Mouse (Mus musculus) heart, postnatal 14 days (tissue): ENCODE results near the gene Lamp1. TPM values are rescaled to one million over a fixed set of nuclear protein-coding genes. Genes with fewer than 3 reads are reported as not detected.

Experiments
- DNase-seq, 2 experiments: peaks; one replicate each; pipeline ENCODE4 v3.0.0; 2021 to 2022
- intact Hi-C: fragments of 180-260 bp; cut with DNase I; formaldehyde crosslinking; loops from one replicate; pipeline ENCODE4 v1.15.1; 2025
- long read RNA-seq, 2 experiments: library from polyadenylated mRNA; stranded (forward); transcript quantifications; one replicate each; pipeline ENCODE4 v2.0.0; 2021
- total RNA-seq, 2 experiments: library from RNA; stranded (reverse); gene quantifications; 2 replicates each; pipeline ENCODE4 v1.2.3; 2021

Lamp1 gene
- 100 to 1,000 TPM; 328 to 332 TPM for total RNA-seq
- long read RNA-seq, experiment 1, transcript Lamp1-201 (9 exons, 2,229 nt): major isoform, 647 of 738 reads
- long read RNA-seq, experiment 1, partial matches to known transcripts: 24 of 738 reads
- long read RNA-seq, experiment 1, other reads (novel, unspliced or antisense): 67 of 738 reads
- long read RNA-seq, experiment 2, transcript Lamp1-201 (9 exons, 2,229 nt): major isoform, 601 of 665 reads
- long read RNA-seq, experiment 2, partial matches to known transcripts: 27 of 665 reads
- long read RNA-seq, experiment 2, other reads (novel, unspliced or antisense): 37 of 665 reads

- DNase-seq: peak; percentile 99 to 100
- intact Hi-C loops: no loop called here
Observed at GRCm38 (mm10) chr8:13158718-13159376, at the start of gene Lamp1. Gene Lamp1, plus strand, starts transcription at chr8:13159161.

- DNase-seq: no peak
- intact Hi-C loops: loop anchor here (5.0 kb wide), 1 partner anchor 53 kb away; no protein-coding TSS in a partner anchor
Observed at GRCm38 (mm10) chr8:13109416-13109960, 49.5 kb upstream of the Lamp1 start.

DNA sequence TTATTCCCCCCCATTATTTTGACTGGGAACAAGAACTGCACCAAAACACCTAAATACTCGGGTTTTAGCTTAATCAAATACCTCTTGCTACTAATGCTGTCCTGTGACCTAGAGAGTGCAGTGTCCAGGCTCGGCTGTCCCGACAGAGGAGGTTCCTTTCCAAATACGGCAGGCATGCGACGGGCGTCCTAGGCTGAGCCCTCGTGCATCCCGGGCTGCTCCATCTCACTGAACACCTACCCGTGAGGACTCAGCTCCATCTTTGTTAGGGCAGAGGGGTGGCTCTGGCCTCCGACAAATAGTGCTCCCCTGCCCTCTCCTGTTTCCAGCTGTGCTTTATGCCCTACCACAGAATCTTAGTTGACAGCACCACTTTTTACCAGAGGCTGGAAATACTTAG is 47.0 kb upstream of the Lamp1 start:
- intact Hi-C loops: no loop called here
- DNase-seq: no peak

DNA sequence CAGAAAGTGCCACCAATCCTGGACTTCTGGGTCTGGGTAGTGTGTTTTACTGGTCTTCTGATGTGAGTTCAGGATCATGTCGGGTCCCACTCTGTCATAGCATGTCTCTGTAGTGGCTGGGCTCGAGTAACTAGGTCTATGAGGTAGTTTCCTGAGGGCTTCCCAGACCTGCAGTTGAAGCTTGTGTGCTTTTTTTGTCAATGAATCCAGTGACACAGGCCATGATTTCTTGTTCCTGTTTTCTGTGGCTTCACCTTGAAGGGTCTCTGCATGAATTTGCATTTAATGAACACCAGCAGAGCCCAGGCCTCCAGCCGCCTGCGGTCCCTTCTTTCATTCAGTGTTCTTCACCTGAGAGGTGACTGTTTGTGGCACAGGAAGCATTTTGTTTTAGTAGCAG is 45.7 kb upstream of the Lamp1 start:
- DNase-seq: no peak
- intact Hi-C loops: no loop called here

DNA sequence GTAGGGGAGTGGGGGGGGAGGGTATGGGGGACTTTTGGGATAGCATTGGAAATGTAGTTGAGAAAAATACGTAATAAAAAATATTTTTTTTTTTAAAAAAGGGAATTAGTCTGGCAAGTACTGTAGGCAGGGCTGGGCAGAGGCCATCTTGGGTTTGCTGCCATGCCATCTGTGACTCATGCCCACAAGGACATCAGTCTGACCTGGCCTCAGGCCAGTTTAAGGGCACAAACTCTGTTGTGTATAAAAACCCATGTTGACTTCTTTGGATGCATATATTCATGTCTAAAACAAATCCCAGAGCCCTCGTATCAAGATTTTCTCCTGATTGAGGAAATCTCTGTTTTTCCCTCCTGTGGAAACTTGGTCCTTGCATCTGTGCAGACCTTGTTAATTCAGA is 41.9 kb upstream of the Lamp1 start:
- DNase-seq: no peak
- intact Hi-C loops: no loop called here

GRCm38 (mm10) chr8:13118516-13118915 is 40.4 kb upstream of the Lamp1 start:
- intact Hi-C loops: no loop called here
- no peak for DNase-seq

- no peak for DNase-seq
- intact Hi-C loops: no loop called here
Observed at GRCm38 (mm10) chr8:13120882-13121665, 37.9 kb upstream of the Lamp1 start.

GRCm38 (mm10) chr8:13122887-13123421 is 36.0 kb upstream of the Lamp1 start:
- no peak for DNase-seq
- intact Hi-C loops: no loop called here

- intact Hi-C loops: no loop called here
- DNase-seq: no peak
Observed at GRCm38 (mm10) chr8:13124897-13125296, 34.1 kb upstream of the Lamp1 start.

GRCm38 (mm10) chr8:13132220-13132619 is 26.7 kb upstream of the Lamp1 start:
- intact Hi-C loops: loop anchor here (5.0 kb wide), 1 partner anchor 75 kb away; no protein-coding TSS in a partner anchor
- peak; percentile 43 to 75 for DNase-seq

DNA sequence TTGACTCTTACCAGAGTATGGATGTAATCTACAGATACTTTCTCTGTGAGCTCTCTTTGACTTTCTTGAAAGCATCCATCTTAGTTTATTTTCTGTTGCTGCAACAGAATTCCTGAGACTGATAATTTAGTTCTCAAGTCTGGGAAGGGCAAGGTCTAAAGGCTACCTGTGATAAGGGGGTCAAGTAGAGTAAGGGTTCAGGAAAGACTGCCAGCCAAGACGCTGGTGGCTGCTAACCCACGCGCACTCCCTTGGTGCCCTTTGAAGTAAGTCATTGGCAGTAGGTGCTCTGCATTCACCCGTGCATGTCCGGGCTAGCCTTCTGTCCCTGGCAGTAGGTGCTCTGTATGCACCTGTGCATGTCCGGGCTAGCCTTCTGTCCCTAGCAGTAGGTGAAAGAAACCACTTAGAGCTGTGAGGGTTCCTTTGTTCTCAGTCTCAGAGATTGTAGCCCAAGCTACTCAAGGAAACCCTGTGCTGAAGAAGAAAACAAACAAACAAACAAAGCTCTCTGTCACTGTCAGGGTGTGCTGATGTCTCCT is 19.2 kb upstream of the Lamp1 start:
- no peak for DNase-seq
- intact Hi-C loops: no loop called here

GRCm38 (mm10) chr8:13141681-13142080 is 17.3 kb upstream of the Lamp1 start:
- intact Hi-C loops: no loop called here
- no peak for DNase-seq

DNA sequence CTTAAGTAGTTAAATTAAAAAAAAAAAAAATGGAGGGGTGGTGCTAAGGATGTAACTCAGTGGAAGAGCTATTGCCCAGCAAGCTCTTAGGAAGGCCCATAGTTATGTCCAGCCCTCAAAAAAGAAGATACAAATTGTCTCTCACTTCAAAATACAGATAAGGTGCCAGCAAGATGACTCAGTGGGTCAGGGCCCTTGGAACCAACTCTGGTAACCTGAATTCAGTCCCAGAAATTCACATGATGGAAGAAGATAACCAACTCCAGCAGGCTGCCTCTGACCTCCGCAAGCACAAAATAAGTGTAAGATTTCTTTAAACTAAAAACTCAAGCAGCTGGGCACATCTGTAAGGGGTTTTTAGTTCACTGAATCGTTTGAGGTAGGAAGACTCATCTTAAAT is 10.5 kb upstream of the Lamp1 start:
- no peak for DNase-seq

GRCm38 (mm10) chr8:13149287-13149686 is 9.7 kb upstream of the Lamp1 start:
- intact Hi-C loops: loop anchor here (5.0 kb wide), 1 partner anchor 63 kb away; no protein-coding TSS in a partner anchor
- DNase-seq: no peak

More for the DNA sequence above, 10.5 kb upstream of the Lamp1 start:
- intact Hi-C loops: loop anchor here (5.0 kb wide), 1 partner anchor 64 kb away; no protein-coding TSS in a partner anchor

DNA sequence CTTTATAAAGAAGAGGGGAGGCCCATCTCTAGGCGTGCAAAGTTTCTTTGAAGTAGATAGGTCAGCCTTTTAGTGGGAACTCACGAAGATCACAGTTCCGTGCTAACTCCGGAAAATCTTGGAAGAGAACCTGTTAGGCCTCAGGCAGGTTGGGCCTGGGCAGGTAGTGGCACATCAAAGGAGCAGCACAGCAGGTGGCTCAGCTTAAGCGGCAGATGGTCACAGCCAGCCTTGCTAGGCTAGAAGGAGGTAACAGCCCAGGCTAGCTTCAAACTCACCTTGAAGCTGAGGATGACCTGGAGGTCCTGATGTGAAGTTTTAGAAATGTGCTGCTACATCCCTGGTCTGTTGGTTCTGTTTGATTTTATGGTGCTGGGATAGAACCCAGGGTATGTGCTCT is 9.1 kb upstream of the Lamp1 start:
- no peak for DNase-seq
- intact Hi-C loops: loop anchor here (5.0 kb wide), 1 partner anchor 62 kb away; no protein-coding TSS in a partner anchor

DNA sequence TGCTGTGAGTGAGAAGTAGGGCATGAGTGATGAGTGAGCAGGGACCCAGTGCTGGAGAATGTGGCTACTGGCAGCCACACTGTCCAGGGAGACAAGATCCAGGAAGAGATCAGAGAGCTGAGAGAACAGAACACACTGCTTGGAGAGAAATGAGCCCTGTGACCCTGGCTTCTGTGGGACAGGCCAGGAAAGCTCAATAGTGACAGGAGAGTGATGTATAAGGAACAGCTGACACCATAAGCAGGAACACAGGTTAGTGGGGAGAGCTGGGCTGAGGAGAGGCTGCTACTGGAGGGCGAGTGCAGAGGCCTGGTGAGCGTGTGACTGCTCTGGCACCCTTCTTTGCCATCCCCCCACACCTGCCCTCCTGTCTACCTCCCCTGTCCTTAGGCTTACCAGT is 8.0 kb upstream of the Lamp1 start:
- intact Hi-C loops: no loop called here
- DNase-seq: no peak

DNA sequence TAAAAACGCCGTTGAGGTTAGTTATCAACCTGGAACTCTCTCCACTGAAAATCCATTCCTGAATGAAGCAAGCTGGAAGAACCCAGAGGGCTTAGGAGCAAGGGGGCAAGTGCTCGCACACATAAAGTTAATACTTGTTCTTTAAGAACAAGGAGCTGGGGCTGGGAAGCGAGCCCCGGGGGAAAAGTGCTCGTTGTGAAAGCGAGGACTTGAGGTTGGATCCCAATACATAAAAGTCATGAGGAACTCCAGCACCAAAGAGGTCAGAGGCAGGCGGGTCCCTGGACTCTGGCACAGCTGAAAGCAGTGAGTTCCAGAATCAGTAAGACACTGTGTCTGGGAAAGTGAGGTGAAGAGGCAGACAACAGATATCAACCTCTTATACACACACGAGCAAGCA is 4.9 kb upstream of the Lamp1 start:
- intact Hi-C loops: no loop called here

GRCm38 (mm10) chr8:13155358-13155757 is 3.6 kb upstream of the Lamp1 start:
- intact Hi-C loops: no loop called here
- DNase-seq: no peak

More for the DNA sequence above, 4.9 kb upstream of the Lamp1 start:
- DNase-seq: no peak

DNA sequence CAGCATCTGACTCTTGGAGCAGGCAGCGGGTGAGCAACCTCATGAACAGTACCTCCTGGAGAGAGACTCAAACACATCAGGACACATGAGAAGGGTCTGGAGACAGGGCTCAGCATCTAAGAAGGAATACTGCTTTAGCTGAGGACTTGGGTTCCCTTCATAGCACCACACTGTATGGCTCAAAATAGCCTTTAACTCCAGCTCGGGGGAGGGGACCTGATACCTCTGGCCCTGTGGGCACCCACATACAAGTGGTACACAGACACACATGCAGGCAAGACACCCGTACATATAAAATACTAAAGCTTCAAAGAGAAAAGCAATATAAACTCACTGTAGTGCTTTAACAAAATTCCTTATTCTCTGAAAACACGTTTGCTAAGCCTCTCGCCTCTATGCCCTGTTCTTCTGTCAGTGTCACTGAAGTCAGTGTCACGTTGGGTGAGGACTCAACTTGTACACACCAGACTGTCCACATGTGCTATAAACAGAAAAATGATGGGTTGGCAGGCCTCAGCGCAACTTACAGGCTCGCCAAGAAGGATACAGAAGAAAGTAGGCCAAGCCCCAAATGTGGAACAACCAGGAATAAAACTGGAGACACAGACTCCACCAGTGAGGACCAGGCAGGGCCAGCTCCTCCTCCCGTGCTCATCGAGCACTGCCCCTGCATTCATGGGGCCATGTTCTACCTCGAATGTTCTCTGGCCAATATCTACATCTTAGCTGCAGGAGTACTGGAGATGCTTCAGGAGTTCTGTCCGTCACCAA is 2.4 kb upstream of the Lamp1 start:
- DNase-seq: no peak
- intact Hi-C loops: no loop called here
